ENCODE assay signal across 16 mouse cellular contexts in genomic region chr6:125773256-125773655, GRCm38 (mm10).
"Had no signal": no experiment of that assay in that cellular context is flagged by ENCODE, and none has a peak within 500 bp of the region (broad histone marks: within the 10 kb centered on the region; RNA-seq: fewer than 3 reads in every experiment).

No protein-coding gene starts in this region.

- H3K9ac ChIP-seq: limb, embryonic 12.5 days; liver, embryonic 13.5 days; liver, postnatal 0 days; lung, embryonic 15.5 days; midbrain, embryonic 13.5 days; neural tube, embryonic 12.5 days had no signal

- H3K4me3 ChIP-seq: limb, embryonic 12.5 days; liver, embryonic 13.5 days; lung, embryonic 15.5 days; midbrain, embryonic 13.5 days; neural tube, embryonic 12.5 days had no signal

- DNase-seq: layer of hippocampus, adult 9-11 months; liver; liver, embryonic 13.5 days; liver, postnatal 0 days; lung, postnatal 14 days; retina, postnatal 1 day; right cerebral cortex, postnatal 4 days; spleen, adult 18-20 months; thymus, adult 18-20 months; thymus, postnatal 14 days had no signal

- H3K36me3 ChIP-seq: limb, embryonic 12.5 days; liver, embryonic 13.5 days; lung, embryonic 15.5 days; midbrain, embryonic 13.5 days; neural tube, embryonic 12.5 days had no signal

- H3K27me3 ChIP-seq: limb, embryonic 12.5 days; liver, embryonic 13.5 days; lung, embryonic 15.5 days; midbrain, embryonic 13.5 days; neural tube, embryonic 12.5 days had no signal

- ATAC-seq: liver, postnatal 0 days; midbrain, embryonic 13.5 days had no signal

- H3K4me2 ChIP-seq: limb, embryonic 12.5 days; liver, embryonic 13.5 days; lung, embryonic 15.5 days; midbrain, embryonic 13.5 days; neural tube, embryonic 12.5 days had no signal

- H3K27ac ChIP-seq: kidney, postnatal 0 days; limb, embryonic 12.5 days; liver, embryonic 13.5 days; lung, embryonic 15.5 days; macrophage; midbrain, embryonic 13.5 days; neural tube, embryonic 12.5 days had no signal

- H3K9me3 ChIP-seq: limb, embryonic 12.5 days; liver, embryonic 13.5 days; lung, embryonic 15.5 days; midbrain, embryonic 13.5 days; neural tube, embryonic 12.5 days had no signal

- H3K4me1 ChIP-seq: limb, embryonic 12.5 days; liver, embryonic 13.5 days; lung, embryonic 15.5 days; midbrain, embryonic 13.5 days; neural tube, embryonic 12.5 days had no signal
